Mouse (Mus musculus) hindbrain, embryonic 11.5 days (tissue): ENCODE measurements at regions not wholly inside any gene's neighbourhood (a gene's known extent, or its start where the extent isn't known, plus 50 kb on each side); places are given as distances from the start of the nearest gene placed in this dataset.
A peak's percentile ranks its signal among the peaks of the same experiment; 100 is the strongest.

Source experiments
- ATAC-seq: fragments of 200-750 bp; cut with Nextera tagmentation; 2 replicates; pipeline ENCODE4 v1.8.0; 2017; ENCODE audit warnings: mild to moderate bottlenecking, moderate TSS enrichment, moderate library complexity; ENCODE audit not compliant: low FRiP score
- DNase-seq: peaks from one replicate; pipeline ENCODE4 v3.0.0-alpha.2; 2015; ENCODE audit warnings: low spot score
- H3K27ac ChIP-seq: fragments of 300-500 bp; sonication (generic); 2 replicates; pipeline ENCODE4 v1.5.1; 2014; ENCODE audit warnings: mild to moderate bottlenecking, low read depth, low read length
- H3K27me3 ChIP-seq: fragments of 300-500 bp; sonication (generic); 2 replicates; pipeline ENCODE4 v1.6.1; 2014; ENCODE audit warnings: mild to moderate bottlenecking, low read length, moderate library complexity, mixed read lengths; ENCODE audit not compliant: control insufficient read depth, insufficient read depth
- H3K36me3 ChIP-seq: fragments of 300-500 bp; sonication (generic); 2 replicates; pipeline ENCODE4 v1.6.1; 2014; ENCODE audit warnings: mild to moderate bottlenecking, low read length, moderate library complexity, mixed read lengths; ENCODE audit not compliant: control insufficient read depth, insufficient read depth
- H3K4me1 ChIP-seq: fragments of 300-500 bp; sonication (generic); replicated peaks from 2 replicates; pipeline ENCODE4 v1.6.1; 2014; ENCODE audit warnings: low read length, mixed read lengths; ENCODE audit not compliant: control insufficient read depth, insufficient read depth
- H3K4me2 ChIP-seq: fragments of 300-500 bp; sonication (generic); replicated peaks from 2 replicates; pipeline ENCODE4 v1.6.1; 2014; ENCODE audit warnings: mild to moderate bottlenecking, low read depth, low read length
- H3K4me3 ChIP-seq: fragments of 300-500 bp; sonication (generic); 2 replicates; pipeline ENCODE4 v1.5.1; 2014; ENCODE audit warnings: low read depth, low read length
- H3K9ac ChIP-seq: fragments of 300-500 bp; sonication (generic); 2 replicates; pipeline ENCODE4 v1.6.1; 2014; ENCODE audit warnings: low read depth, low read length
- H3K9me3 ChIP-seq: fragments of 300-500 bp; sonication (generic); 2 replicates; pipeline ENCODE4 v1.6.1; 2016; ENCODE audit warnings: low read length; ENCODE audit not compliant: control insufficient read depth
- WGBS: fragments of 180-500 bp; shearing (Covaris S2); extraction: QIAGEN DNeasy Blood & Tissue Kit; methylation state at CpG from one replicate; pipeline ENCODE4 v1.1.7; 2014; 5-methylcytosine and 5-hydroxymethylcytosine counted together

- Histone ChIP-seq H3K9me3 (no peaks in the 10 kb centered on the region), H3K9ac (no peak overlapping the region), H3K27me3 (no peaks in the 10 kb centered on the region), H3K27ac (no peak overlapping the region), H3K4me1 (no peaks in the 10 kb centered on the region), H3K4me3 (no peak overlapping the region), H3K4me2 (no peak overlapping the region), H3K36me3 (no peaks in the 10 kb centered on the region)
- no peak for DNase-seq
- WGBS: 80% methylated on average over 6 of the region's 6 CpGs
- ATAC-seq: no peak
Observed at GRCm38 (mm10) chr15:8789000-8789399, 78.4 kb upstream of the Slc1a3 start.

GRCm38 (mm10) chr15:8785537-8785936, 75.0 kb upstream of the Slc1a3 start:
- Histone ChIP-seq H3K9ac (no peak overlapping the region), H3K4me2 (no peak overlapping the region), H3K27ac (no peak overlapping the region), H3K4me1 (no peaks in the 10 kb centered on the region), H3K27me3 (no peaks in the 10 kb centered on the region), H3K9me3 (no peaks in the 10 kb centered on the region), H3K36me3 (no peaks in the 10 kb centered on the region), H3K4me3 (no peak overlapping the region)
- DNase-seq (no peak), ATAC-seq (no peak)
- 81% methylated on average over 6 of the region's 6 CpGs for WGBS

- H3K9ac ChIP-seq: no peak overlapping the region
- 89% methylated on average over 2 of the region's 2 CpGs for WGBS
- no peak overlapping the region for H3K4me2 ChIP-seq
- ATAC-seq (no peak), DNase-seq (no peak)
- no peaks in the 10 kb centered on the region for H3K36me3 ChIP-seq
- no peaks in the 10 kb centered on the region for H3K9me3 ChIP-seq
- H3K27me3 ChIP-seq: no peaks in the 10 kb centered on the region
- H3K4me3 ChIP-seq: no peak overlapping the region
- no peak overlapping the region for H3K27ac ChIP-seq
- H3K4me1 ChIP-seq: 0 out of 2 replicates have a peak, but pooled peaks cover 3% of the 10 kb centered on the region
Observed at GRCm38 (mm10) chr15:8783567-8783966, 73.0 kb upstream of the Slc1a3 start.

GRCm38 (mm10) chr15:8783036-8783435, 72.5 kb upstream of the Slc1a3 start:
- Histone ChIP-seq H3K27me3 (no peaks in the 10 kb centered on the region), H3K4me2 (no peak overlapping the region)
- no peak for DNase-seq

GRCm38 (mm10) chr15:8782131-8782507, 71.6 kb upstream of the Slc1a3 start:
- no peak for ATAC-seq
- H3K4me2 ChIP-seq: no peak overlapping the region
- H3K36me3 ChIP-seq: no peaks in the 10 kb centered on the region
- H3K4me1 ChIP-seq: 0 out of 2 replicates have a peak, but pooled peaks cover 3% of the 10 kb centered on the region
- no peak overlapping the region for H3K27ac ChIP-seq
- peak; percentile 27 for DNase-seq
- 54% methylated on average over 10 of the region's 10 CpGs for WGBS
- no peaks in the 10 kb centered on the region for H3K27me3 ChIP-seq
- H3K4me3 ChIP-seq: no peak overlapping the region
- no peak overlapping the region for H3K9ac ChIP-seq
- no peaks in the 10 kb centered on the region for H3K9me3 ChIP-seq

More at GRCm38 (mm10) chr15:8783036-8783435, 72.5 kb upstream of the Slc1a3 start:
- no peak overlapping the region for H3K27ac ChIP-seq
- ATAC-seq: no peak
- 72% methylated on average over 1 of the region's 1 CpGs for WGBS
- no peaks in the 10 kb centered on the region for H3K9me3 ChIP-seq
- H3K9ac ChIP-seq: no peak overlapping the region
- no peaks in the 10 kb centered on the region for H3K36me3 ChIP-seq
- H3K4me3 ChIP-seq: no peak overlapping the region
- 0 out of 2 replicates have a peak, but pooled peaks cover 3% of the 10 kb centered on the region for H3K4me1 ChIP-seq

GRCm38 (mm10) chr15:8781159-8782130, 70.9 kb upstream of the Slc1a3 start:
- Histone ChIP-seq H3K9ac (no peak overlapping the region), H3K36me3 (no peaks in the 10 kb centered on the region), H3K4me3 (no peak overlapping the region), H3K4me2 (no peak overlapping the region), H3K27ac (peak overlapping the region; percentile 80), H3K9me3 (no peaks in the 10 kb centered on the region), H3K27me3 (no peaks in the 10 kb centered on the region), H3K4me1 (0 out of 2 replicates have a peak, but pooled peaks cover 3% of the 10 kb centered on the region)
- WGBS: 53% methylated on average over 28 of the region's 28 CpGs
- ATAC-seq (peak; percentile 87), DNase-seq (peak; percentile 74)

- H3K36me3 ChIP-seq: no peaks in the 10 kb centered on the region
- no peaks in the 10 kb centered on the region for H3K9me3 ChIP-seq
- DNase-seq (no peak), ATAC-seq (peak; percentile 22; the same call in 1 of the 2 replicates)
- peak overlapping the region; percentile 43 for H3K27ac ChIP-seq
- 0 out of 2 replicates have a peak, but pooled peaks cover 3% of the 10 kb centered on the region for H3K4me1 ChIP-seq
- no peaks in the 10 kb centered on the region for H3K27me3 ChIP-seq
- WGBS: 46% methylated on average over 5 of the region's 5 CpGs
- no peak overlapping the region for H3K4me2 ChIP-seq
- no peak overlapping the region for H3K9ac ChIP-seq
- H3K4me3 ChIP-seq: no peak overlapping the region
Observed at GRCm38 (mm10) chr15:8780371-8780866, 69.9 kb upstream of the Slc1a3 start.

- DNase-seq (no peak), ATAC-seq (no peak)
- H3K4me3 ChIP-seq: no peak overlapping the region
- no peaks in the 10 kb centered on the region for H3K9me3 ChIP-seq
- H3K4me2 ChIP-seq: no peak overlapping the region
- WGBS: 95% methylated on average over 16 of the region's 16 CpGs
- H3K36me3 ChIP-seq: no peaks in the 10 kb centered on the region
- no peak overlapping the region for H3K9ac ChIP-seq
- H3K4me1 ChIP-seq: no peaks in the 10 kb centered on the region
- no peak overlapping the region for H3K27ac ChIP-seq
- H3K27me3 ChIP-seq: no peaks in the 10 kb centered on the region
Observed at GRCm38 (mm10) chr15:8767624-8768571, 57.3 kb upstream of the Slc1a3 start.
